Mouse (Mus musculus) CD4-positive, CD25-positive, alpha-beta regulatory T cell, adult 2 months (primary cell): ENCODE data around the gene Phlda2.

Experiments
- DNase-seq: peaks from one replicate; pipeline ENCODE4 v3.0.0-alpha.2; 2012; ENCODE audit warnings: low read depth, low spot score

Gene Phlda2

GRCm38 (mm10) chr7:143463865-143464415 lies 39.0 kb downstream of the Phlda2 start:
- DNase-seq = peak; percentile 81

- no peak for DNase-seq
Measured at GRCm38 (mm10) chr7:143462516-143462915, 40.4 kb downstream of the Phlda2 start.

- DNase-seq = peak; percentile 35
Measured at GRCm38 (mm10) chr7:143461920-143462319, 41.0 kb downstream of the Phlda2 start.

DNA sequence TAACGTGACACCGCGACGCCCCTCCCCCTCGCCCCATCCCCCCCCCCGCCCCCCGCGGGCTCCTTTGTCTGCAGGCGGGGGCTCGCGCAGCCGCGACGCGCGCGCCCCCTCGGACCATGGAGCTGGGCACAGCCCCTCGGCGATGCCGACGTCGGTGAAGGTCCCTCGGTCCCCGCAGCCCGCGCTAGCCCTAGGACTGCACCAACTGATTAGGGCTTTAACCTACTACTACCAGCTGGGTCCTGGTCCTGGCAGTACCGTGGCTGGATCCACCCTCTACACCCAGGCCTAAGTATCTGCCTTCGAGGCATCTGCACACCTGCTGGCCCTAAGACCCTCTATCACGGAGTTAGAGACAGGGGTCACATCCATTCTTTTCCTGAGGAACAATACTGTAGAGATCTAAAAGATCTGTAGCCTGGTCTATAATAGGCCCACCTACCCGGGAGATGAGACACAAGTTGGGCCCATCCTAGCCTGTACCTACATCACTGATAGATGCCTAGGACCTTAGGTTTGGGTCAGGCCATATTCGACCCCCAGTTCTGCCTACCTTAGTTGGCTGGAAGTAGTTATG lies 41.6 kb downstream of the Phlda2 start:
- no peak for DNase-seq

DNA sequence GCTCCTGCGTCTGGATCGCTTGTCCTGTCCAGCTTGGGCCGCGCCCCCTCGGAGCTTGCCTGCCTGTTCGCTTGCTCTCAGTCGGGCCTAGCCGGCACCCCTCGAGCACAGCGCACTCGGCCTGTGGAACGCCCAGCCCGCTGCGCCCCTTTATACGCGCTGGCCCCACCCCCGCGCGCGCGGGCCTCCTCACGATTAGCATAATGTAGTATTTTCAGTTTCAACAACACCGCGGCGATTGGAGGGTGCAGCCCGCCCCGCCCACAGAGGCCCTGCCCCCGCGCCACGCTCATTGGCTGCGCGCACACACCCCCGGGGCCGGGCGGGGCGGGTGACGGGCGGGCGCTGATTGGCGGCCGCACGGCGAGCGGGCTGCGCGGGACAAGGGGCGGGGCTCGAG lies 42.1 kb downstream of the Phlda2 start, which contains the start of gene Cdkn1c:
Gene Cdkn1c (minus strand): TSS at position 177 of the 400 bp plus-strand sequence.
- DNase-seq = peak; percentile 94

- no peak for DNase-seq
Measured at GRCm38 (mm10) chr7:143460217-143460834, 42.6 kb downstream of the Phlda2 start.

- DNase-seq = peak; percentile 32
Measured at GRCm38 (mm10) chr7:143459332-143460211, 43.4 kb downstream of the Phlda2 start.

- DNase-seq = no peak
Measured at GRCm38 (mm10) chr7:143458963-143459331, 44.0 kb downstream of the Phlda2 start.
